Mouse (Mus musculus): ENCODE measurements around the gene Hist1h2ao. TPM values are rescaled to one million over a fixed set of nuclear protein-coding genes. Genes with fewer than 3 reads are reported as not detected.
"Not testable (repeated sequence)": the region's sequence is repeated elsewhere in the genome, so short reads cannot be mapped to it uniquely, and the experiment has no call there.

Hist1h2ao gene
- polyA plus RNA-seq, 1 experiment from 2014 or later, result not detected

DNA sequence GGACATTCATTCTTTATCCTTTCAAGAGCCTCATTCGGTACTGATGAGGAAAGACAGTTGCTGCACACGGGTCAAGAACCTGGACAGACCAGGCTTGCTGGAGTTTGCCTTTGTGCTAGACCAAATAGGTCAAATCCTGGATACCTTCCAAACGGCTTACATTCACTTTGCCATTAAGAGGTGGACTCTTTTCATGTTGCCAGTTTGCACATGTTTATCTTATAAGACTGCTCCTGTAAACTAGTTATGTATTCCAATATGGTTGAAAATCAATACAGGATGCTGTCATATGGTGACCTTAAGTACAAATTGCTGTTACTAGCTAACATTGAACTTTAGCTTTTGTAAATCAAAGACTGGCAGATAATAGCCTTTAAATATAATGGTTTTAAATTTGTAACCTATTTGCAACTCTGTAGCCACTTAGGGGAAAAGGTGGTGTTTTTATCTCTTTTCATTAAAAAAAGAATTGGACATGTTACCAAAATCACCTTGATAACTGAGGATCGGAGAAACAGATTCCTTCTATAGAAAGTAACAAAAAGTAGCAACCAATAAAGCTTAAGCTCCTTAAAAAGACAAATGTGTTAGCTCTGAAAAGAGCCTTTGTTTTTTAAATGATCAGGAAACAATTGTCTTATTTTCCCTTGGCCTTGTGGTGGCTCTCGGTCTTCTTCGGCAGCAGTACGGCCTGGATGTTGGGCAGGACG, 23.9 kb upstream of the Hist1h2ao start:
- Histone ChIP-seq H3K27ac (peak overlapping the region; percentile 91), H3K4me2 (replicated peaks) (peak overlapping the region; percentile 55), H3K9ac (peak overlapping the region; percentile 45), H3K4me1 (peaks cover 27% of the 10 kb centered on the region), H3K4me3 (peak overlapping the region; percentile 36), H3K36me3 (no peaks in the 10 kb centered on the region), H3K9me3 (no peaks in the 10 kb centered on the region), H3K27me3 (no peaks in the 10 kb centered on the region)
- 5% methylated on average over 8 of the region's 8 CpGs for WGBS
- ATAC-seq (ENCODE audit: insufficient number of reproducible peaks, insufficient read depth, low FRiP score, low TSS enrichment), result no peak

DNA sequence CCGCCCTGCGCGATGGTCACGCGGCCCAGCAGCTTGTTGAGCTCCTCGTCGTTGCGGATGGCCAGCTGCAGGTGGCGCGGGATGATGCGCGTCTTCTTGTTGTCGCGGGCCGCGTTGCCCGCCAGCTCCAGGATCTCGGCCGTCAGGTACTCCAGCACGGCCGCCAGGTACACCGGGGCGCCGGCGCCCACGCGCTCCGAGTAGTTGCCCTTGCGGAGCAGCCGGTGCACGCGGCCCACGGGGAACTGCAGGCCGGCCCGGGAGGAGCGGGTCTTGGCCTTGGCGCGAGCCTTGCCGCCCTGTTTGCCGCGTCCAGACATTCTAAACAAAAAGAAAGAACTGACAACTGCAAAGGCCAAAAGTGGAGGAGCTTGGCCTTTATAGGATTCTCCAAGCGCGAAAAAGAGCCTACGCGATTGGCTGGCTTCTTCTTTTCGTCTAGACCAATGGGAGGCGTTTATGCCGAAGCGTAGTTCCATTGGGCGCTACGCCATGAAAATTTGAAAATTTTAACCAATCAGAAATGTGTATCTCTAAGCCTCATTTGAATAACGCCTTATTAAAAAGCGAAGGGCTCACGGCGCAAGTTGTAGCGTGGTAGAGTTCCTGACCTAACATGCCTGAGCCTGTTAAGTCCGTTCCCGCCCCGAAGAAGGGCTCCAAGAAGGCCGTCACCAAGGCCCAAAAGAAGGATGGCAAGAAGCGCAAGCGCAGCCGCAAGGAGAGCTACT, 23.2 kb upstream of the Hist1h2ao start, which contains the start of the genes Hist1h2an and Hist1h2bp:
Gene Hist1h2an (minus strand): TSS at position 320 of the 731 bp plus-strand sequence.
Gene Hist1h2bp (plus strand): TSS at position 563 of the 731 bp plus-strand sequence.
- H3K4me2 ChIP-seq (replicated peaks), result peak within 1 kb of the TSS; percentile 55
- H3K27me3 ChIP-seq, H3K36me3 ChIP-seq, H3K9me3 ChIP-seq: not testable (repeated sequence)
- H3K9ac ChIP-seq, result peak within 1 kb of the TSS; percentile 45
- peaks cover 27% of the 10 kb centered on the region for H3K4me1 ChIP-seq
- ATAC-seq (ENCODE audit: insufficient number of reproducible peaks, insufficient read depth, low FRiP score, low TSS enrichment), result peak; percentile 92
- peak within 1 kb of the TSS; percentile 36 for H3K4me3 ChIP-seq
- under 1% methylated on average over 39 of the region's 63 CpGs for WGBS
- peak within 1 kb of the TSS; percentile 91 for H3K27ac ChIP-seq

- ATAC-seq (ENCODE audit: insufficient number of reproducible peaks, insufficient read depth, low FRiP score, low TSS enrichment), result peak; percentile 7; the same call in 1 of the 2 replicates
- Histone ChIP-seq H3K4me1 (peaks cover 27% of the 10 kb centered on the region), H3K9ac (0 out of 2 replicates have a peak overlapping the region, but pooled peaks have one; percentile 38), H3K36me3 (no peaks in the 10 kb centered on the region), H3K27me3 (no peaks in the 10 kb centered on the region), H3K4me3 (peak overlapping the region; percentile 36), H3K27ac (peak overlapping the region; percentile 88), H3K9me3 (no peaks in the 10 kb centered on the region), H3K4me2 (replicated peaks) (peak overlapping the region; percentile 46)
- 11% methylated on average over 16 of the region's 21 CpGs for WGBS
Measured at GRCm38 (mm10) chr13:21787760-21788593, 22.3 kb upstream of the Hist1h2ao start.

GRCm38 (mm10) chr13:21789925-21790324, 20.3 kb upstream of the Hist1h2ao start:
- Histone ChIP-seq H3K36me3 (no peaks in the 10 kb centered on the region), H3K9me3 (no peaks in the 10 kb centered on the region), H3K4me2 (replicated peaks) (no peak overlapping the region), H3K4me3 (no peak overlapping the region), H3K27me3 (no peaks in the 10 kb centered on the region), H3K4me1 (peaks cover 20% of the 10 kb centered on the region), H3K9ac (no peak overlapping the region), H3K27ac (no peak overlapping the region)
- no peak for ATAC-seq (ENCODE audit: insufficient number of reproducible peaks, insufficient read depth, low FRiP score, low TSS enrichment)
- 63% methylated on average over 6 of the region's 6 CpGs for WGBS

DNA sequence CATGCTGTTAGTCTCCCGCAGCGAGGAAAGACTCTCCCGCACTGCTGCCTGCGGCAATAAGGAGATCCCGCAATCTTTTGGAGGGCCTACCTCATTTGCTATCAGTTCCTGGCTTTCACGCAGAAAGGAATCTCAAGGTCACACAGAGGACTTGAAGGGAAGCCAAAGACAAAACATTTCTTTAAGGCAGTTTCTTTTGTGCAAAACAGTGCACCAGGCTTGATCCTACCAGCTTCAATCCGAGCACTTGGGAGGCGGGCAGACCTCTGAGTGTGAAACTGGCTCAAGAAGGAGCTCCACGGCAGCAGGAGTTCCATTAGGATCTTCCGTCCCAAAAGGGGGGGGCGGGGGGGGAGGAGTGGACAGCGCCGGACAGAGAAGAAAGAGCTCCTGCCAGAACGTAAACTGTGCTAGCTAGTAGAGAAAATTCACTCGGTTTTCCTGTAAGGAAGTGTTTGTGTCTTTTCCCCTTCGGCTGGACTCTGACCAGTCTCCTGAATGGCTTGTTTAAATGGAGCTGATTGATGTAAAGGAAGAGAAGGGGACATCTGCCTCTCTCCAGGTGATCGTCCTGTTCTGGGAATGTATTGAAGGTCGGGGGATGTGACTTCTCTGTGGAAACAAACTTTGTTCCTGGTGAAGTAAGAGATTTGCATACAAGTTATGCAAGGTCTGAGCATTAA, 19.5 kb upstream of the Hist1h2ao start:
- WGBS, result 11% methylated on average over 16 of the region's 18 CpGs
- H3K36me3 ChIP-seq, result no peaks in the 10 kb centered on the region
- H3K4me2 ChIP-seq (replicated peaks), result peak overlapping the region; percentile 36
- no peaks in the 10 kb centered on the region for H3K9me3 ChIP-seq
- H3K4me3 ChIP-seq, result peak overlapping the region; percentile 23; the same call in 1 of the 2 replicates
- peaks cover 17% of the 10 kb centered on the region for H3K4me1 ChIP-seq
- no peak for ATAC-seq (ENCODE audit: insufficient number of reproducible peaks, insufficient read depth, low FRiP score, low TSS enrichment)
- H3K9ac ChIP-seq, result peak overlapping the region; percentile 41; the same call in 1 of the 2 replicates
- no peaks in the 10 kb centered on the region for H3K27me3 ChIP-seq
- peak overlapping the region; percentile 3; the same call in 1 of the 2 replicates for H3K27ac ChIP-seq

- H3K36me3 ChIP-seq, result no peaks in the 10 kb centered on the region
- H3K4me1 ChIP-seq, result peaks cover 3% of the 10 kb centered on the region; the same call in 1 of the 2 replicates
- no peak overlapping the region for H3K4me2 ChIP-seq (replicated peaks)
- no peak overlapping the region for H3K9ac ChIP-seq
- ATAC-seq (ENCODE audit: insufficient number of reproducible peaks, insufficient read depth, low FRiP score, low TSS enrichment), result no peak
- no peaks in the 10 kb centered on the region for H3K27me3 ChIP-seq
- no peaks in the 10 kb centered on the region for H3K9me3 ChIP-seq
- H3K4me3 ChIP-seq, result no peak overlapping the region
- WGBS, result 90% methylated on average over 7 of the region's 7 CpGs
- no peak overlapping the region for H3K27ac ChIP-seq
Measured at GRCm38 (mm10) chr13:21795584-21795983, 14.7 kb upstream of the Hist1h2ao start.

DNA sequence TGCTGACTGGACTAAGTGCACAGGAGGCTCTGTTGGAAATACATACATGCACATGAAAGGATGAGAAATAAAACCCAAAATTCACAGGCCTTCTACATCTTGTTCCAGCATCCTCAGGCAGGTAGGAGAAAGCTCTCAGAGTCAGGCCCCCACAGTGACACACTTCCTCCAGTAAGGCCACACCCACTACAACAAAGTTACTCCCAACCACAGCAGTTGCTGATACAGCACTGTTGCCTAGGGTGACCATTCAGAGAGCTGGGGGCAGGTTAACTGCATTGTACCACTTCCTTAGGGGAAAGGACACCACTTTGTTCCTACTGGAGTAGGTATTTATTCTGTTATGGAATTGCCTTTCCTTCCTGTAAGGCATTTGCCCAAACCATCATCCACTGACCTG, 13.1 kb upstream of the Hist1h2ao start:
- not testable (repeated sequence) for H3K9ac ChIP-seq; H3K9me3 ChIP-seq; ATAC-seq (ENCODE audit: insufficient number of reproducible peaks, insufficient read depth, low FRiP score, low TSS enrichment); H3K27me3 ChIP-seq; H3K4me2 ChIP-seq (replicated peaks); H3K4me1 ChIP-seq; H3K4me3 ChIP-seq; H3K27ac ChIP-seq; H3K36me3 ChIP-seq

- ATAC-seq (ENCODE audit: insufficient number of reproducible peaks, insufficient read depth, low FRiP score, low TSS enrichment), result peak; percentile 65; the same call in 1 of the 2 replicates
Measured at GRCm38 (mm10) chr13:21803058-21803457, 7.2 kb upstream of the Hist1h2ao start.

DNA sequence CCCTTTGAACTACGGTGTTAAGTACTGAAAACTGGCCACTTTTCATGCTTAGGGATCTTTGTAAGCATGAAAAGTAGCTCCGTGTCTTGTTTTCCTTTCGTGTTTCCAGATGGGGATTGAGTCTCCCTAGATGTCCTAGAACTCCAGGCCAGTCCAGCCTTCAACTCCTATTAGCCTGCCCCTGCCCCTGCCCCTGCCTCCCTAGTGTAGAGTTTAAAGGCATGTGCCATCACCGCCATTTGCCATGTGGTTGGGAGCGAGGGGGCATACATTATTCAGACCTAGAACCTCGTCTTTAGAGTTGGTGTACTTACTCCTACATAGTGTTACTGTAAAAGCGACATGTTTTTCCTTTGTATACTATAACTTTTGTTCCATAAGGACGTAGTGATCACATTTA, 809 bp downstream of the Hist1h2ao start:
- H3K4me1 ChIP-seq; H3K4me3 ChIP-seq; H3K27me3 ChIP-seq; H3K36me3 ChIP-seq; H3K27ac ChIP-seq; H3K9me3 ChIP-seq; H3K4me2 ChIP-seq (replicated peaks); H3K9ac ChIP-seq: not testable (repeated sequence)
- ATAC-seq (ENCODE audit: insufficient number of reproducible peaks, insufficient read depth, low FRiP score, low TSS enrichment), result peak; percentile 29; the same call in 1 of the 2 replicates
- no CpG with 5 or more reads among the region's 8 CpGs for WGBS

More at GRCm38 (mm10) chr13:21803058-21803457, 7.2 kb upstream of the Hist1h2ao start:
- no CpG with 5 or more reads among the region's 4 CpGs for WGBS
- not testable (repeated sequence) for H3K9ac ChIP-seq; H3K27ac ChIP-seq; H3K9me3 ChIP-seq; H3K4me2 ChIP-seq (replicated peaks); H3K4me3 ChIP-seq; H3K27me3 ChIP-seq; H3K4me1 ChIP-seq; H3K36me3 ChIP-seq

DNA sequence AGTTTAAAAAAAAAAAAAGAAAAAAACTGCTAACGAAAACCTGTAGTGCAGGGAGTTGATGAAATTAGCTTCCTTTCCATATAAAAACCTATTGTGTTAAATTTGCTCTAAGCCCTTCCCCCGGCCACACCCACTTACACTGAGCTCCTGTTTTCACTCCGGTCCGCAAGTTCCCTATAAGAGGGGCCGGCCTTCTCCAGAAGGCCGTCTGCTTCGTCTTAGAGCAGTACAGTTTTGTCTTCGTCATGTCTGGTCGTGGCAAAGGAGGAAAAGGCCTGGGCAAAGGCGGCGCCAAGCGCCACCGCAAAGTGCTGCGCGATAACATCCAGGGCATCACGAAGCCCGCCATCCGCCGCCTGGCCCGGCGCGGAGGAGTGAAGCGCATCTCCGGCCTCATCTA, 1.3 kb downstream of the Hist1h2ao start, which contains the start of gene Hist1h4m:
Gene Hist1h4m (plus strand): TSS at position 208 of the 400 bp plus-strand sequence.
- peak; percentile 61; the same call in 1 of the 2 replicates for ATAC-seq (ENCODE audit: insufficient number of reproducible peaks, insufficient read depth, low FRiP score, low TSS enrichment)
- H3K36me3 ChIP-seq, H3K27me3 ChIP-seq, H3K9ac ChIP-seq, H3K9me3 ChIP-seq, H3K4me1 ChIP-seq: not testable (repeated sequence)
- Histone ChIP-seq H3K27ac (peak within 1 kb of the TSS; percentile 70), H3K4me2 (replicated peaks) (peak within 1 kb of the TSS; percentile 43), H3K4me3 (peak within 1 kb of the TSS; percentile 24; the same call in 1 of the 2 replicates)
- no CpG with 5 or more reads among the region's 24 CpGs for WGBS

GRCm38 (mm10) chr13:21812092-21812491, 1.8 kb downstream of the Hist1h2ao start:
- 0% methylated on average over 14 of the region's 14 CpGs for WGBS
- not testable (repeated sequence) for H3K27me3 ChIP-seq, H3K9me3 ChIP-seq, H3K9ac ChIP-seq, H3K4me1 ChIP-seq, H3K36me3 ChIP-seq
- ATAC-seq (ENCODE audit: insufficient number of reproducible peaks, insufficient read depth, low FRiP score, low TSS enrichment), result 0 out of 2 replicates have a peak, but pooled peaks have one; percentile 25
- peak overlapping the region; percentile 24; the same call in 1 of the 2 replicates for H3K4me3 ChIP-seq
- peak overlapping the region; percentile 70 for H3K27ac ChIP-seq
- H3K4me2 ChIP-seq (replicated peaks), result peak overlapping the region; percentile 43
